Mouse (Mus musculus) kidney, postnatal 10 days (tissue): Measurements from ENCODE around the gene Nit2.
A peak's percentile ranks its signal among the peaks of the same experiment; 100 is the strongest.
"Not testable (repeated sequence)": the region's sequence is repeated elsewhere in the genome, so short reads cannot be mapped to it uniquely, and the experiment has no call there.

Source experiments
- DNase-seq: peaks from one replicate; pipeline ENCODE4 v3.0.0; 2021; ENCODE audit warnings: mixed read lengths

The Nit2 gene

DNA sequence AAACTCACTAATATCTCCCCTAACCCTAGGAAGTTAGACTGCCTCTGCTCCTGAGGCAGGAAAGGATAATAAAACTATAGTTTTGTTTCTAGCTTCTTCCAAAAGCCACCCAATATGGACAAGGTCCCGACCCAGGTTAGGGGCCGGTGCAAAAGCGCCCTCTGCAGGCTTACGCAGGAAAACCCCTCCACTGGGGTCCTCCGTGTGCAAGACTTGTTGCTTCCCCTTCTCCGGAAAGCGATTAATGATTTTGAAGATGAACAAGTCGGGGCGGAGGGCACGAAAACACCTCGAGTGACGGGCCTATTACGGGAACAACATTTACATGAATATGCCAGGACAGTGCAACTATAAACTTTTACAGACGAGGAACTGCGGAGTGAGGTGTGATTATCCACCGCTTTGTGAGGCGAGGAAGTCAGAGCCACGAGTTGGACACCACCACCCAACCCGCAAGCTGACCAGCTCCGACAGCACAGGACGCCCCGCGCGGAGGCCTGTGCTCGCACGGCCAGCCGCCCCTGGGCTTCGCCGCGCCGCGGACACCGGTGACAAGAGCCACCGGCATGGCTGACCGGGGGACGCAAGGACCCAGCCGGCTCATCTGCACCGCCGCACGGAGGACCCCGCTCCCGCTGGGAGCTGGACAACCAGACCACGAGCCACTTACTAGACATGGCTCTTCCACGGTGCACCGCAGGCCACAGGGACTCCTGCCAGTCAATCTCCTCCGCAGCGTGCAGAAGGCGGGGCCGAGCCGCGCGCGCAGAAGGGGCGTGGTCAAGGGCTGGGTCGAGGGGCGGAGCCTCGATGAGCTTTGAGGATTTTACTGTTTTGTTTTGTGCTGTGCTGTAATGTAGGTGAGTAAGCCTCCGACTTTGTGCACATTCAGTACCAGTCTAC lies at the start of gene Nit2:
Gene Nit2 (minus strand): TSS at position 731 of the 903 bp plus-strand sequence.
- peak; percentile 97 for DNase-seq

DNA sequence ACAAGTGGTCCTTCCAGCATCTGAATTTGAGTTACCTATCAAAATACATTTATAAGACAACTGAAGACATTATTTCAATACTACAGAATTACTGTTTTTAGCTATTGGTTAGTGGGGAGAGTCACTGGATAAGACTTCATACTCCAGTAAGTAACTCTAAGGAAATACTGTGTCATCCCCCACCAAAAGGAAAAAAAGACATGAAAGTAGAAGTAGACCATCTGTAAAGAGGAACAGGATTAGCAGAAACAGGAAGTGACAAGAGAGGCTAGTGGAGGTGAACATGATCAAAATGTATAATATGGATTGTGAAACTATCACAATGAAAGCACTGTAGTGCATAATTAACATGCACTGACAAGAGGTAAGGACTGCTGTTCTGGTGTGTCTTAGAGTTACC lies 48.8 kb upstream of the Nit2 start:
- no peak for DNase-seq

DNA sequence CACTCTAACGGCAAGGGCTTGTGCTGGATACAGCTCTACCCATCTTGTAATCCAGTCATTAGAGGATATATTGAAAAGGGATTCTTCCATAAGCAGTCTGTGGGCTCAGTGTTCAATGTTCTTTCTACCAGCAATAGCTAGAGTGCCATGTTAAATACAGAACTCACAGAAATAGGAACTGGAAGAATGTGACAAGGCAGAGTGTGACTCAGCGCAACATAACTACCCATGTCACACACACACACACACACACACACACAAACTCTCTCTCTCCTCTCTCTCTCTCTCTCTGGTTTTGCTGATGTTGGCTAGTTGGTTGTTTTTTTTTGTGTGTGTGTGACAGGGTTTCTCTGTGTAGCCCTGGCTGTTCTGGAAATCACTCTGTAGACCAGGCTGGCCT lies 43.9 kb upstream of the Nit2 start:
- no peak for DNase-seq

DNA sequence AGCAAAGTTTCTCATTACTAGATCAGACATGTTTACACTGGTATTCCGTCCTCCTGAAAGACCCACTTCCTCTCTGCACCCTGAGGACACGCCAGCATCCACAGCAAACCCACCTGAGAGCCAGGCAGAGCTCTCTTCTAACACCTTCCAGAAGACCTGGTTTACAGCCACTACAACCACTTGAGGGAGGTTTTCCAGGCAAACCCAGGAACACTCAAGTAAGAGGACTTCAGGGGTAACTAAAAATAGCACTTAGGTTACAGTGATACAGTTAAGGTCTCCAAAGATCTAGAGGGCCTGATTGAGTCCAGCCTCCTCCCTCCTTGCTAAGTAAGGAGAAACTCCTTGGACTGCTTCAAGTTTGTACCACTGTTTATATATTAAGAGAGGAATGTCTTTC lies 41.2 kb upstream of the Nit2 start:
- no peak for DNase-seq

DNA sequence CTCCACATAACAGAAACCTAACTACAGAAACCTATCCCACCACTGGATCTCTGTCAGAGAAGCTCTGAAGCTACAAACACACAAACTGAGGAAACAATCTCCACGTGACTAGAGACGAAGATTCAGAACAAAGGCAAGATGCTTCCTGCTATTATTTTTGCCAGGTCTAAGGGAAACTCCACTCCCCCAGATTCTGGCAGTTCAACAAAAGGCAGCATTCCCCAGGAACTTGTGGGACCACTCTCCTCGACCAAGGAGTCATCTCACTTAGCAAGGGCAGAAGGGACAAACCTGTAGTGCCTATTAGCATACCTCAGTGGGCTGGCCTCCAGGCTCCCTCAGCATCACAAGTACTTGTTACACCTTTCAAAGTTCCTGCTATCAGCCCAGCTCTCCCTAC lies 30.1 kb upstream of the Nit2 start:
- no peak for DNase-seq

DNA sequence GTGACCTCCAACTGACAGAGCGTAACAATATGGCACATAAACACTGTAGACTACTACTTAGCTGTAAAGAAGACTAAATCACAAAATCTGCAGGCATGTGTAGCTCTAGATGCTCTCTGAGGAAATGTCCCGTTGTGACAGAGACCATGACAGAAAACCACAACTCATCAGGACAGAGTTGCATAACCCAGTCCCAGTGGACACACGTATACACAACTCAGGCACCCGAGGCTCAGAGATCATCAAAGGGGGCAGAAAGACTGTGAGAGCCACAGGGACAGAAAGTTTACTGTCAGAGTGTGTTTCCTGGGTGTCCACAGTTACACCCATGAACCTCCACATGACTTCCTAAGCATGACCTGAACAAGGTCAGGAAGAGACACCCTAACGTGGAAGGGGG lies 29.4 kb upstream of the Nit2 start:
- no peak for DNase-seq

DNA sequence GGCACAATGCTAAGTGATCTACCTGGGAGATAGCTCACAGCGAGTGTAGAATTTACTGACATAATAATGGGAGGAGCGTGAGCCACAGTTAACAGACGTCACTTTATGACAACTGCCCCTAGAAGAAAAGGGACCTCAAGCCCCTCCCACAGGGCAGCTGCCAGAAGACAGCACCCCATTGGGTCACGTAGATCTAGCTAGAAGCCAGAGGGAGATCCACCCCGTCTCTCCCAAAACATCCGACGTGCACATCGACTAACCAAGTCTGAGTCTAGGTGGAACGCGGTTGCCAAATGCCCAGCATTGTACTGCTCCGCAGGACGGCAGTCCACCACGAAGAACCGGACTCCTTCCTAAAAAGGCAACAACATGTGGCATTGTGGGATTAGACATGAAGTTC lies 24.1 kb upstream of the Nit2 start:
- DNase-seq, result no peak

DNA sequence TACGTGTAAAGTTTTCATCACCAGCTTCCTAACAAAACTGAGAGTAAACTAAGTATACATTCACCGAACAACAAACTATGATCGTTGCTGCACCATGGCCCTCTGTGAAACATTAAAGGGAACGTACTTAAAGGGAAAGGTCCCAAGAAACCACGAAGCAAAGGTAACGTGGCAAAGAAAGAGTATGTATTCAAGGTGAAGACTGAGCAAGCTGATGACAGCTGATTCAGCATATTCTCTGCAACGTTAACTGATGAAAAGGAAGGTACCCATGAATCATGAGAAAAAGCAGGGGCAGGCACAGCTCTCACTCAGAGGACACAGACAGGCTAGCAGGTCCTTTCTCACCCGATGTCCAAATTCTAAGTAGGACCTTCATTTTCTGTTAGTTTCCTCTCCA lies 23.2 kb upstream of the Nit2 start:
- no peak for DNase-seq

DNA sequence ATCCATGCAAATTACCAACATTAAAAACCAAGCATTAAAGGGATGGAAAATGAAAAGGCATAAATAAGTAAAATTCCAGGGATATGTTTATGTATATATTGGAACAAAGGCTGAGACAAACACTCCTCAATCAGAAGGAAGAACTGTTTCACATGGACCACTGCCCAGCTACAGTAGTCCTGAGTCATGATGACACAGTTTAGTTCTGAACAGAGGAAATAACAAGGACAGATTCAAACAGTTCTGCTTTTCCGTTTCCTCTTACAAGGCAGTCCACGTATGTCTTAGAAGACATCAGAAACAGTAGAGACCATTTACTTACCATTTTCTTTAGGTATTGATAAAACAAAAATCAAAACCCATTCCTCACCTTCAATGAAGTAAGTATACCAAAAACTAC lies 22.4 kb upstream of the Nit2 start:
- no peak for DNase-seq

DNA sequence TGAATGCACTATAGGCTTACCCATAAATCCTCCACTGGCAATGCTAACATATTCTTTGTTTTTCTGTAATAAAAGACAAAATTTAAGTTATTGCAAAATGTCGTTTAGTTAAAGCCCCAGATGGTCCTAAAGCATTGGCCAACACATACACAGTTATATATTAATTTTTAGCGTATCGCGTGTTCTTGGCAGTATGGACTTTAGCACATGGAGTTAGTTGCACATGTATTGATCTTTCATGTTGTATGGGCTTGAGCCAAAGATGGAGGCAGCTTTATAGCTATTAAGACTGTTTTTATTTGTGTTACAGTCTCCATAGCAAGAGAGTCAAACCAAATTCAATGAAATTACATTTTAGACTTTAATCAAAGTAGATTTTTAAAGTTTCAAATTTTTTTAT lies 19.5 kb upstream of the Nit2 start:
- no peak for DNase-seq

DNA sequence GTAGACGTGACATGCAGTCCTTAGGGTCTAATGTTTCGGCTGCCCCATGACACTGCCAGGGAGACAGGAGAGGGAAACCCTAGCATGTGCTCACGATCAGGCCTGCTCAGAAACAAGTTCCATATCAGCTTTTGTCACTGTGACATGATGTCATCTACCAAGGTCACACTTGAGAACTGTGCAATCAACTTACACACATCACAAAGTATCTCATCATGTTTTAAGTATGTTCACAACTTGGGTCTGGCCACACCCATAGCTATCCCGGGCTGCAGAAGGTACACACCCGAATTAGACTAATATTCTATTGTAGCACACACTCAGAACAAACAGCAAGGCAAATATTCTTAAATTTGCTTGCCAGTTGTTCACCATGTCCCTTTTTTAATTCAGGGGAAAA lies 14.9 kb upstream of the Nit2 start:
- DNase-seq, result no peak

DNA sequence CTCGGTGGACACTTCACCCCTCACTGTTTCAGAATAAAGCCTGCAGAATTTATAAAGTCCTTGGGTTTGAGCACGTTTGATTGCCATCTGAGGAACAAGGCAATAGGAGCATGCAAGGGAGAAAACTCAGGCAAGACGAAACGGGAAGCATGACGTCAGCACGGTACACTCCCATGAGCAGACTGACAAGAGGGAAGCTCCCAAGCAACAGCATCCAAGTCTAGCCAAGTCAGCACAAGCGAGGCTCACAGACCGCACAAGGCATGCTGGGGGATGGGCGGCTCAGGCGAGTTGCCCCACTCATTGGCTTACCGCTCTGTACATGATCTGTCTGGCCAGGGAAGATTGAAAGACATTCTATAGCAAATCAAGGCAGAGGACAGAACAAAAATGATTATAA lies 14.0 kb upstream of the Nit2 start:
- DNase-seq, result no peak

DNA sequence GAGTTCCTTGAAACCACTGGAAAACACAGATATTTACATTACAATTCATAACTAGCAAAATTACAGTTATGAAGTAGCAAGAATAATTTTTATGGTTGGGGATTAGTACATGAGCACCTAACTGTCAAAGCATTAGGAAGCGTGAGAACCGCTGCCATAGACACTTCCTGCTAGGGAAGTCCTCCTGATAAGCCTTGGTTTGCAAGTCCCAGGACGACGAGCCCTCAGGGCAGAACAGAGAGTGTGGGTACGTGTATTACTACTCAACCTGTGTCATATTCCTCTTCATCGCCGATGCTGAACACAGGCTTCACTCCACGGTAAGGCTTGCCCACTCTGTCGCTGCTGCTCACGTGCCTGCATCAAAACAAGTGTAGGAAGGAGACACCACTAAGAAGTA lies 10.5 kb upstream of the Nit2 start:
- DNase-seq, result no peak

DNA sequence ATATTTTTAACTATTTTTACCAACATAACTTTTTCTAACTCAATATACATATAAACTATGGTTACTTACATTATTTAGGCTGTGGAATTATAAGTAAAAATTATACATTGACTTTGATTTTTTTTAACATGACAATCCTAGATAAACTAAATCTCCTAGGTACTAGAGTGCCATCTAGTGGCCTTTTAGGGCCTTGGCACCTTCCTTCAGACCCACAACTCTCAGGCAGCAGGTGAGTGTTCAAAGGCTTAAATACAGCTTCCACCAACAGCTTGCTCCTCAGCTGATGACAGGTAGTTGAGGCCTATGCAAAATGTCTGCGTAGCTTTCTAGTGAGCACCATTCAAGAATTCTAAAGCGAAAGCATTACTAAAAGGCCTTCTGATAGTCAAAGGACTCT lies 10.1 kb upstream of the Nit2 start:
- DNase-seq, result peak; percentile 53

DNA sequence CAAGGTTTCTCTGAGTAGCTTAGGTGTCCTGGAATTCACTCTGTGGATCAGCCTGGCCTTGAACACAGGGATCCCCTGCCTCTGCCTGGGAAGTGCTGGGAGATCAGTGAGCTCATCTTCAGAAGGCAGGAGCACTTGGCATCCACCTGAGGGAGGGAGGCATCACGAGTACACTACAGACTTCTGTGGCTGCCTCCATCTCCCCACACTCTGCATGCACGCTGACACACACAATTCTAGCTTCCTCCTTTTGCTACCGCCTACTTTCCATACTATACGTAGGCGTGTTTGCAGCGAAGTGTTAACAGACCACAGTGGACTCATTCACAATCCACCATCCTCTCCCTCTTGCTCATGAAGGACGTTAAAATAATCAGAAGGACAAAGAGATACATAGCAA lies 9.1 kb upstream of the Nit2 start:
- no peak for DNase-seq

DNA sequence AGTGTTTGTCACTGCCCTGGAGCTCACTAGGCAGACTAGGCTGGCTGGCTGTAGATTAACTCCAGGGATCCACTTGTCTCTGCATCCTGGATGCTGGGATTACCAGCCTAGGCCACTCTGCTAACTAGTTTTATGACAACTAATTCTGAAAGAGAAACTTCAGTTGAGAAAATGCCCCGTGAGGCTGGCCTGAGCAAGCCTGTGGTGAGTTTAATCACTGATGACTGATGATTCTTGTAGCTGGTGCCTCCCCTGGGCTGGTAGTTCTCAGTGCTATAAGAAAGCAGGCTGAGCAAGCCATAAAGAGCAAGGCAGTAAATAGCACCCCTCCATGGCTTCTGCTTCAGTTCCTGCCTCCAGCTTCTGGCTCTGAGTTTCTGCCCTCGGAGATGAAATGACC lies 8.6 kb upstream of the Nit2 start:
- DNase-seq, result no peak

DNA sequence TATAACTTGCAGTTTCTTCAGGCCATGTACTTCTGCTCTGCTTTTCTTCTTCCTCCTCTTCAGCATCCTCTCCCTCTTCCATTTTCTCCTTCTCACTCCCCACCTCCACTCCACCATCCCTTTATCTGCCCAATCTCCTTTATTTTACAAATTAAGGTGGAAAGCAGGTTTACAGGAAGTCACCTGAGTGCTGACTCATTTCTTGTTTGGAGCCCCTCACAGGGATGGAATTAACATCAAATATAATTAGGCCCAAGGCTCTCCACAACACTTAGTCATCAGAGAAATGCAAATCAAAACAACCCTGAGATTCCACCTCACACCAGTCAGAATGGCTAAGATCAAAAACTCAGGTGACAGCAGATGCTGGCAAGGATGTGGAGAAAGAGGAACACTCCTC lies 7.3 kb upstream of the Nit2 start:
- DNase-seq, result not testable (repeated sequence)

DNA sequence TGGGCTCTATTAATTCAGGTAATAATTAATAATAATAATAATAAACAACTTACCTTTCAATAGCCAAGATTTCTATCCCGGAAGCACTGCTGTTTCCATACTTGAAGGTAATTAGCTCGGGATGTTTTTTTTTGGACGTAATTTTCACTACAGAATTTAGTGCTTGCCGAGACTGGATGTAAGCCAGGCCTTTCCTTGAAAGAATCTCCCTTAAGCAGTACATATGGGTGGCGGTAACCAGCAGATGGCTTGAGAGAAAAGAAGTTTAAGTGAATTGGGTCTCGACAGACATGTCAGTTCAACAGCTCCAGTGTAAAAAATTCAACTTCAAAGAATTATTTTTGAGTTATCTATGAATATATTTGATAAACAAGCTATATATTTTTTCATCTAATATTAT lies 4.4 kb upstream of the Nit2 start:
- DNase-seq, result no peak

DNA sequence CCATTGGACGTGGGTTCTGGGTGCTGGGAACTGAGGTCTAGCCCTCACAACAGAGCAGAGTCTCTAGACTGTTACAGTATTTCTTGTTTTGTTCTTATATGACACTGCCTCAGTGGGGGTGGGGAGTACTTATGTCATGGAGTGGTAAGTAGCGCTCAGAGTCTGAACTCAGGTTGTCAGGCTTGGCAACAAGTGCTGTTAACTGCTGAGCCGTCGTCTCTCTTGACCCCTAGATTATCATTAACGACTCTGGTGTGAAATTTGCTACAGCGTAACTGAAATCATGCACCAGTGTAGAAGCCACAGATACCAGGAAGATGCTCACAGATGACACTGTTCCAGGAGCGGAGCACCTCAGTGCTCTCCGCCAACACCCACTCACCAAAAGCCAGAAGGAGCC lies 4.0 kb upstream of the Nit2 start:
- DNase-seq, result no peak

DNA sequence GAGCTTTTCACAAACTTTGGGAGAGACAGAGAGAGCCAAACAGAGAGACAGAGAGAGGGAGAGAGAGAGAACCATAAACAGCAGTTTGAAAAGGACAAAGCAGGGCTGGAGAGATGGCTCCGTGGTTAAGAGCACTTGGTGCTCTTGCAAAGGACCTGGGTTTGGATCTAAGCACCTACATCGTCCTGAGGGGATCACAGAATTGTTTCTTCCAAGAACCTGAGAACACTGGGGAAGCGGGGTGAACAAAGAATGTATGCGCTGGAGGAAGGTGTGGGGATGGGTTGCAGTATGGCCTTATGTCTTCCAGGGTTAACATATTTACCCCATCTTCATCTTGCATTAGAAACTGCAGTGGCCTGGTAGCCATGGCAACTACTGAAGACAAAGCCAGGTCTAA lies 1.1 kb upstream of the Nit2 start:
- DNase-seq, result no peak

DNA sequence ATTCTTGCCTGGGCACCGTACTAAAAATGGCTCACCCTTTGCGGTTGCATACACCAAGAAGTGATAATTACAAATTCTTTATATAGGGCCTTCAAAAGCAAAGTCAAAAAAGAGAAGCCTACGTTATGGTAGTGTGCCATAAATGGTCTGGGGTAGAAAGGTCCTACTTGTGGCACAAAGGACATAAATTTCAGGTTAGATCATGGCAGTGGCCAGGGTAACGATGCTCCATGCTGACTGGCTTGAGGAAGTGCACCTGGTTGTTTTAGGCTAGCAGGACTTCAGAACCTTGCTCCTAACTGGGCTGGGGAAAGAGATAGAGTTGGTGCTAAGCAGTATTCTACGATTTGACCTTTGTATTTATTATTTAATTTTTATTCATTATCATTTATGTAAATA lies 372 bp upstream of the Nit2 start:
- no peak for DNase-seq

DNA sequence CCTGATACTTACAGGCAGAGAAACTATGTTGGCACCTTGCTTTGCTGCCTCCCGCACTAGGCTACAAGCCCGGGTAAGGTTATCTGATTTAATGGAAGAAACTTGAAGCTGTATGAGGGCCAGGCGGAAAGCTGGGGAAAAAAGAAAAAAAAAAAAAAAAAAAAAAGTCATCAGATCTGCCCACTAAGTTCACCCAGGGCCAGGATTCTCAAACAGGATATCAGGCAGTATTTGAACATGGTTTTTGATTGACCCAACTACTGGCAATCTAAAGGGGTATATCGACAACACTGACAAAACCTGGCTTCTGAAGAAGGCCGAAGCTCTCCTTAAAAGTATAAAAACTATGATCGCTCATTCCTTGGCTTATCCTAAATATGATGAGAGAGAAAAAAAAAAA lies 1.1 kb downstream of the Nit2 start:
- DNase-seq, result no peak

DNA sequence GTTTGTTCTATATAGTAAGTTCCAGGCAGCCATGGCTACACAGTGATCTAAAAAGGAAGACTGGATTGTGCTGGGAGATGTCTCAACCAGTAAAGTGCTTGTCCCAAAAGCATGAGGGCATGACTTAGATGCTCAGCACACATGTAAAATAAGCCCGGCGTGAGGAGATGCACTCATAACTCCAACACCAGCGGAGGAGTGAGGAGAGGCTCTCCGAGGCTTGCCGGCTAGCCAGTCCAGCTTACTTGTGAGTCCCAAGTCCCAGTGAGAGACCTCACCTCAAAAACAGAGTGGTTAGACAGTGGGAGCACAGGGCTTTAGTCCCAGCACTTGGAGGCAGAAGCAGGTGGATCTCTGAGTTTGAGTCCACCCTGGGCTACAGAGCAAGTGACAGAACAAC lies 2.0 kb downstream of the Nit2 start:
- no peak for DNase-seq

DNA sequence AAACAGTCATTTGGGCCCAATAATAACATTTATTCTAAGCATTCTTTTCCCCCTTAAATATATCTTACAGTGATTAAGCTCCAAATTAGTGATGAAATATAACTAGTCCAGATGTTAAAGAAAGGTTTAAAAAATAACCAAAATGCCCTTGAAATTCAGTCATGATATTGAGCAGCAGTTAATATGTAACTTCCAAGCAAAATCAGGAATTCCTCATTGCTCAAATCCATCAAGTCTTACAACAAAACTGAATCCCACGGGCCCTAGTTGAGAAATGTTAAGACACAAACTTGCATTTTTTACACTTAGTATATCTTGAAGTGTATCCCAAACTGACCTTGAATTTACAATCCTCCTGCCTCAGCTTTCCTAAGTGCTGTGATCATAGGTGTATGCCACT lies 3.4 kb downstream of the Nit2 start:
- no peak for DNase-seq

DNA sequence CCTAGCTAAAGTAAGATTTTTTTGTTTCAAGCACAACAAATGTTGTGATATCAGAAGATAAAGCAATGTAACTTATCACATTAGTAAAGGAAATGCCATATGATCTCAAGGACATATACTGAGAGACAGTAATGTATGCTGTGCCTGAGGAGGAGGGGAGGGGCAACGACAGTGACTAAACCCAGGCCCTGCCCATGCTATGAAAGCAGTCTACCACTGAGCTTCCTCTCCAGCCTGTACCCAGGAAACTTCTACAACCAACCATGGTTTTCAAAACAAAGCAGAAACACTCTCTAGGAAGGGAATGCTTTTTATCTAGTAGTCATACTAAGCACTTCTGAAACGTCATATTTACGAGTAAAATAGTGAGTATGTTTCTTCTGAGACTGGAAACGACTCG lies 4.3 kb downstream of the Nit2 start:
- DNase-seq, result no peak
